Mouse (Mus musculus) retina, postnatal 1 day (tissue): Measurements from ENCODE around the gene Mtr.
"Not testable (repeated sequence)": the region's sequence is repeated elsewhere in the genome, so short reads cannot be mapped to it uniquely, and the experiment has no call there.

Experiments used
- DNase-seq: peaks from one replicate; pipeline ENCODE4 v3.0.0-alpha.2; 2012

The Mtr gene

GRCm38 (mm10) chr13:12159288-12160120 lies 98.4 kb downstream of the Mtr start:
- DNase-seq: peak; percentile 23

GRCm38 (mm10) chr13:12153922-12154321 lies 104.0 kb downstream of the Mtr start:
- DNase-seq: peak; percentile 62

- DNase-seq: no peak
Observed at GRCm38 (mm10) chr13:12146918-12147507, 110.9 kb downstream of the Mtr start.

GRCm38 (mm10) chr13:12146402-12146801 lies 111.5 kb downstream of the Mtr start:
- DNase-seq: no peak

- no peak for DNase-seq
Observed at GRCm38 (mm10) chr13:12143347-12143746, 114.6 kb downstream of the Mtr start.

GRCm38 (mm10) chr13:12136461-12136860 lies 121.5 kb downstream of the Mtr start:
- DNase-seq: not testable (repeated sequence)

GRCm38 (mm10) chr13:12133549-12133948 lies 124.4 kb downstream of the Mtr start:
- DNase-seq: no peak
